Mouse (Mus musculus) lung, embryonic 16.5 days (tissue): ENCODE results near the gene Ralgapa2. TPM values are rescaled to one million over a fixed set of nuclear protein-coding genes. Genes with fewer than 3 reads are reported as not detected.
A peak's percentile ranks its signal among the peaks of the same experiment; 100 is the strongest.

Experiments used
- ATAC-seq: fragments of 200-750 bp; cut with Nextera tagmentation; 2 replicates; pipeline ENCODE4 v1.8.0; 2017; ENCODE audit warnings: low read depth, mild to moderate bottlenecking, moderate library complexity
- H3K27ac ChIP-seq: fragments of 300-500 bp; sonication (generic); 2 replicates; pipeline ENCODE4 v1.5.1; 2014; ENCODE audit warnings: mild to moderate bottlenecking, control low read depth, low read length
- H3K27me3 ChIP-seq: fragments of 300-500 bp; sonication (generic); 2 replicates; pipeline ENCODE4 v1.6.1; 2014; ENCODE audit warnings: low read depth, low read length, mixed read lengths; ENCODE audit not compliant: control insufficient read depth, insufficient read depth
- H3K36me3 ChIP-seq: fragments of 300-500 bp; sonication (generic); 2 replicates; pipeline ENCODE4 v1.6.1; 2014; ENCODE audit warnings: low read length; ENCODE audit not compliant: control insufficient read depth, insufficient read depth
- H3K4me1 ChIP-seq: fragments of 300-500 bp; sonication (generic); replicated peaks from 2 replicates; pipeline ENCODE4 v1.6.1; 2014; ENCODE audit warnings: low read length, mixed read lengths; ENCODE audit not compliant: control insufficient read depth, insufficient read depth
- H3K4me2 ChIP-seq: fragments of 300-500 bp; sonication (generic); 2 replicates; pipeline ENCODE4 v1.6.1; 2014; ENCODE audit warnings: low read depth, low read length, control low read depth
- H3K4me3 ChIP-seq: fragments of 300-500 bp; sonication (generic); 2 replicates; pipeline ENCODE4 v1.5.1; 2014; ENCODE audit warnings: mild to moderate bottlenecking, low read length, control low read depth
- H3K9ac ChIP-seq: fragments of 300-500 bp; sonication (generic); 2 replicates; pipeline ENCODE4 v1.6.1; 2014; ENCODE audit warnings: low read length, control low read depth
- H3K9me3 ChIP-seq: fragments of 300-500 bp; sonication (generic); 2 replicates; pipeline ENCODE4 v1.6.1; 2016; ENCODE audit warnings: low read length; ENCODE audit not compliant: control insufficient read depth
- WGBS: fragments of 180-500 bp; shearing (Covaris S2); extraction: QIAGEN DNeasy Blood & Tissue Kit; methylation state at CpG from one replicate; pipeline ENCODE4 v1.1.7; 2014; 5-methylcytosine and 5-hydroxymethylcytosine counted together
- polyA plus RNA-seq: library from polyadenylated mRNA; unstranded; fragments of >200 nt; fragmentation: Nextera tagmentation; extraction: Ambion mirVana; gene quantifications from 2 replicates; pipeline ENCODE4 v1.2.1, GENCODE M21; 2015

Ralgapa2 gene
- polyA plus RNA-seq, 1 experiment from 2014 or later: 8.4 TPM

DNA sequence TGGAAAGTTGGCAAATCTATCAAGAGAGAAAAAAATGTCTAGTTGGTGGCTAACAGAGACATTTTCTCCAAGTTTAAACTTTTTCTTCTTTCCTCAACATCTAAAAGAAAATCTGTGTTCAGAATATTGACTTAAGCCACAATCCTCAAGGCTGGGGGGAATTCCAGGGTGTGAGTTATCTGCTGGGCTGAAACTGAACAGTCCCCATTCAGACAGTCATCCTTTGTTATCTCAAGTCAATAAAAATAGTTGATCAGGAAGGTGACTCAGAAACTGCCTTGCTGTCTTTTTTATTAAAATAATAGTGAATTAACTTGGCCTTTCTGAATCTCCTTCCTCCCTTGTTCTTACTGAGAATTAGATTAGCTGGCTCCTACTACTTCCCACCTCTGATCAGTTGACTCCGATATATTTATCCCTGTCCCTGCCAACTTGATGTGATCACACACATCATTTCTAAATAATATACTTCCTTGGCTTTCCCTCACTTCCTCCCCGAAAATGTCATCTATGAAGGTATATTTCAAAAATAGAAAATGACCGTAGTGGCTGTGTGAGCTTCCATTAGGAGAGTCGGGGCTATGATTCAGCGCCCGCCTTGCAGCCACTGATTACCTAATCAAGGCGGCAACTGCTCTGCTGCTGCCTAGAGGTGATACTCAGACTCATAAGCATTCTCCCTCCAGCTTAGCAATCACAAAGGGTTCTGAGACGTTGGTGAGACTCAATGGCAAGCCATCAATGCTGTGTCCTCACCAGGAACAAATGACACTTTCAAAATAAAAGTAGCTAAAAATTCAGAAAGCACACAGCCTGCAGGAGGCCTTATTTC lies 21.2 kb upstream of the Ralgapa2 start:
- 55% methylated on average over 8 of the region's 8 CpGs for WGBS
- no peak overlapping the region for H3K27ac ChIP-seq
- no peaks in the 10 kb centered on the region for H3K9me3 ChIP-seq
- no peak overlapping the region for H3K4me2 ChIP-seq
- H3K36me3 ChIP-seq: no peaks in the 10 kb centered on the region
- H3K9ac ChIP-seq: no peak overlapping the region
- H3K4me1 ChIP-seq: no peaks in the 10 kb centered on the region
- no peak overlapping the region for H3K4me3 ChIP-seq
- H3K27me3 ChIP-seq: no peaks in the 10 kb centered on the region
- ATAC-seq: no peak

DNA sequence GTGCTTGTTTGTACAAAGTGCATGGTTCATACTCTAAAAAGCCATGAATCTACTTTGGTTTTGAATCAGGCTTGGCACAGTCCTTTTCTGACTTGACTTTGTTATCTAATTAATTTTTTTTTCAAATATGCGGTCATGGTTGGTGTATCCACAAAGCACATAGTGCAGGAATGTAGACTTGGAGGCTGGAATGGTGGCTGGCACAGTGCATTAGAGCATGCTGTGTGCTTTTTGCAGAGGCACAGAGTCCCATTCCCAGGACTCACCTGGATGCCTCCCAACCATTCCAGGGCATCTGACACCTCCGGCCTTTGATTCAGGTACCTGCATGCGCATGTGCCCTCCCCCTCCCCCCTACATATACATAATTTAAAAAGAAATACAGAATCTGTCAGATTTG lies 20.3 kb upstream of the Ralgapa2 start:
- Histone ChIP-seq H3K4me3 (no peak overlapping the region), H3K9ac (no peak overlapping the region), H3K4me2 (no peak overlapping the region), H3K4me1 (no peaks in the 10 kb centered on the region), H3K27ac (no peak overlapping the region), H3K36me3 (no peaks in the 10 kb centered on the region), H3K9me3 (no peaks in the 10 kb centered on the region), H3K27me3 (no peaks in the 10 kb centered on the region)
- 75% methylated on average over 3 of the region's 3 CpGs for WGBS
- ATAC-seq: no peak

GRCm38 (mm10) chr2:146525483-146525882 lies 13.3 kb upstream of the Ralgapa2 start:
- H3K9me3 ChIP-seq: no peaks in the 10 kb centered on the region
- H3K4me3 ChIP-seq: no peak overlapping the region
- H3K27ac ChIP-seq: no peak overlapping the region
- no peak overlapping the region for H3K9ac ChIP-seq
- H3K27me3 ChIP-seq: no peaks in the 10 kb centered on the region
- no peak for ATAC-seq
- H3K4me2 ChIP-seq: no peak overlapping the region
- WGBS: 33% methylated on average over 1 of the region's 2 CpGs
- H3K36me3 ChIP-seq: no peaks in the 10 kb centered on the region
- H3K4me1 ChIP-seq: no peaks in the 10 kb centered on the region

DNA sequence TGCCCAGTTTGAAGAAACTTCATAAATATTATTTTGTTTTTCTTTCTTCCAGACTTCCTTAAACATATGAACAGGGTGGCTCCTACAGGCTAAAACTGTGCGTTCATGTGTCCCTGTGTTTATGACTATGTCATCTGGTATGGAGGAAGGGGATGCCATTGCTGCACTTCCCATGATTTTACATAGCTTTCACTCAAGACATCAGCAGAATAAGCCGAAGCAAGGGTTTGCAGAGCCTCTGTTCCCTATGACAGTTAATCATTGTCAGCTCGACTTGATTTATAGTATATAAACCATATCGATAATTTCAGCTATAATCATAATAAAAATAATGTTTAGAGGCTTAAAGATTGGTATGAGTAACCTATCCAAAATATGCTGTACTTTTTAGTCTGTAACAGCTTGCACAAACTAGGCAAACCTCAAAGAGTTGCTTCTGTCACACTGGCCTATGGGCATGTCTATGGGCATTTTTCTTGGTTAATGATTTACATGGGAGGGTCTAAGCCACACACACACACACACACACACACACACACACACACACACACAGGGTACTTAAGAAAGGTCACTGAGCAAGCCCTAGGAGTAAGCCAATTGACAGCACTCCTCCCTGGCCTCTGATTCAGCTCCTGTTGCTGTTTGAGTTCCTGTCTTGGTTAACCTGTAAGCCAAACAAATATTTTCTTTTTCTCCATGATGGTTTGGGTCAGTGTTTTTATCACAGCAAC lies 12.7 kb upstream of the Ralgapa2 start:
- H3K36me3 ChIP-seq: no peaks in the 10 kb centered on the region
- WGBS: 63% methylated on average over 4 of the region's 4 CpGs
- no peak overlapping the region for H3K27ac ChIP-seq
- H3K4me2 ChIP-seq: no peak overlapping the region
- no peaks in the 10 kb centered on the region for H3K27me3 ChIP-seq
- no peak overlapping the region for H3K4me3 ChIP-seq
- H3K9me3 ChIP-seq: no peaks in the 10 kb centered on the region
- H3K9ac ChIP-seq: no peak overlapping the region
- ATAC-seq: no peak
- no peaks in the 10 kb centered on the region for H3K4me1 ChIP-seq

- H3K4me2 ChIP-seq: no peak overlapping the region
- WGBS: 69% methylated on average over 2 of the region's 2 CpGs
- no peaks in the 10 kb centered on the region; the same call in 1 of the 2 replicates for H3K4me1 ChIP-seq
- no peaks in the 10 kb centered on the region for H3K27me3 ChIP-seq
- no peak overlapping the region for H3K4me3 ChIP-seq
- H3K9ac ChIP-seq: no peak overlapping the region
- no peaks in the 10 kb centered on the region for H3K9me3 ChIP-seq
- no peak overlapping the region for H3K27ac ChIP-seq
- ATAC-seq: no peak
- H3K36me3 ChIP-seq: no peaks in the 10 kb centered on the region
Observed at GRCm38 (mm10) chr2:146516894-146517293, 4.8 kb upstream of the Ralgapa2 start.

DNA sequence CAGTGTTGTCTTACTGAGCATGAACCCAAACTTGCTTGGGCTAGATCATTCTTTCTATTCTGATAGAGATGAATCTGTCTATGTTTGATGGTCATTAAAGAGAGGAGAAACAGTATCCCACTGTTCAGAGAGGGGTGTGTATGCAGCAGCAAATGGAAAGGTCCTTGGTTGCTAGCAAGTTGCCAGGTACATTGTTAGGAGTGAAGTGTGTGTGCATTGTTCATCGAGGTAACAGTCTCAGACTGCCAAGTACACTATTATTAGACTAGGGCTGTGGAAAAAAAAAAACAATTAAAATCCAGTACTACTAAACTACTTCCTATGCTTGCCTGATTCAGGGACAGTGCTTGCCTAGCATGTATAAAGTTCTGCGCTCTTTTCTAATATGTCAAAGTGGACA lies 2.9 kb upstream of the Ralgapa2 start:
- no peak for ATAC-seq
- 53% methylated on average over 2 of the region's 2 CpGs for WGBS
- H3K4me2 ChIP-seq: no peak overlapping the region
- no peaks in the 10 kb centered on the region for H3K36me3 ChIP-seq
- H3K27ac ChIP-seq: no peak overlapping the region
- H3K4me3 ChIP-seq: no peak overlapping the region
- peaks cover 4% of the 10 kb centered on the region; the same call in 1 of the 2 replicates for H3K4me1 ChIP-seq
- H3K27me3 ChIP-seq: no peaks in the 10 kb centered on the region
- no peak overlapping the region for H3K9ac ChIP-seq
- H3K9me3 ChIP-seq: no peaks in the 10 kb centered on the region

DNA sequence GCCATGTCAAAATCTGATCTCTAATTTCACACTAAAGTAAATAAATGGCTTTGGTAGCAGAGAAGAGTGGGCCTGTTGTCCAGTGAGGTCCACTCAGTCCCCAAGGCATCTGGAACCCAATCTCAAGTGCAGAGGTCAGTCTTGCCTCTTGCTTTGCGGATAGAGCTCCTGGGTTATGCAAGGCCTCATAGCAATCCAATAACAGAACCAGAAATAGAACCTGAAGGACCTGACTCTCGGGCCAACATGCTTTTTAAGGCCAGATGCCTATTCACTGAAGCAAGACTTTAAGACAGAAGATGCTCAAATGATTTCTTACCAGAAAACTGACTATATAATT lies 407 bp upstream of the Ralgapa2 start:
- Histone ChIP-seq H3K4me2 (peak overlapping the region; percentile 56), H3K9me3 (no peaks in the 10 kb centered on the region), H3K27me3 (no peaks in the 10 kb centered on the region), H3K4me3 (peak overlapping the region; percentile 33), H3K4me1 (peaks cover 4% of the 10 kb centered on the region; the same call in 1 of the 2 replicates), H3K27ac (no peak overlapping the region), H3K36me3 (no peaks in the 10 kb centered on the region), H3K9ac (no peak overlapping the region; the same call in 1 of the 2 replicates)
- 60% methylated on average over 2 of the region's 2 CpGs for WGBS
- ATAC-seq: no peak

DNA sequence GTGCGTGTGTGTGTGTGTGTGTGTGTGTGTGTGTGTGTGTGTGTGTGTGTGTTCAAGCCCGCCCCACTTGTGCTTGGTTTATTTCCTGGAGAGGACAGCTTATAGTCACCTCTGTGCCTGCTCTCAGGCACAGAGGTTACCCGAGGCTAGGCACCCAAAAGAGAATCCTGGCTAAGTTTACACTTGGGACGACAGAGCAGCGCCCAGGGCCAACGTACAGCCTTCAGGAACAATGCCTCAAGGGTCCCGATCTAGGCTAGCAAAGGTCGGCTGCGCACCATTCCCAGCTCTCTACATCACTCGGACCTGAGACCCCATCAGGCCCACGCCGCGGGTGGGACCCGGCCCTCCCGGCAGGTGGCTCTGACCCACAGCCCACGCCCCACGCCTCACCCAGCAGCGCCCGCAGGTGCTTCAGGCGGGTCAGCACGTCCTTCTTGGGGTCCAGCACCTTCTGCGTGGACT lies 711 bp downstream of the Ralgapa2 start:
- H3K9me3 ChIP-seq: no peaks in the 10 kb centered on the region
- peak overlapping the region; percentile 76 for H3K4me3 ChIP-seq
- H3K27ac ChIP-seq: peak overlapping the region; percentile 55; the same call in 1 of the 2 replicates
- H3K36me3 ChIP-seq: no peaks in the 10 kb centered on the region
- peak; percentile 37 for ATAC-seq
- no peaks in the 10 kb centered on the region for H3K27me3 ChIP-seq
- 0% methylated on average over 22 of the region's 22 CpGs for WGBS
- peaks cover 4% of the 10 kb centered on the region; the same call in 1 of the 2 replicates for H3K4me1 ChIP-seq
- peak overlapping the region; percentile 92 for H3K9ac ChIP-seq
- peak overlapping the region; percentile 73 for H3K4me2 ChIP-seq

- Histone ChIP-seq H3K36me3 (no peaks in the 10 kb centered on the region), H3K27me3 (no peaks in the 10 kb centered on the region), H3K9me3 (no peaks in the 10 kb centered on the region), H3K4me2 (peak overlapping the region; percentile 73), H3K4me3 (peak overlapping the region; percentile 76), H3K4me1 (peaks cover 4% of the 10 kb centered on the region; the same call in 1 of the 2 replicates), H3K9ac (peak overlapping the region; percentile 92; the same call in 1 of the 2 replicates), H3K27ac (no peak overlapping the region)
- WGBS: 40% methylated on average over 1 of the region's 1 CpGs
- no peak for ATAC-seq
Observed at GRCm38 (mm10) chr2:146510780-146511179, 1.4 kb downstream of the Ralgapa2 start.
